Mouse (Mus musculus): ENCODE results near the gene Ackr2.

Gene Ackr2

GRCm38 (mm10) chr9:121892057-121892687 is 6.0 kb upstream of the Ackr2 start:
- DNase-seq: no peak

- no peak for DNase-seq
Observed at GRCm38 (mm10) chr9:121894447-121894846, 3.7 kb upstream of the Ackr2 start.

GRCm38 (mm10) chr9:121895392-121895993 is 2.7 kb upstream of the Ackr2 start:
- DNase-seq: no peak

GRCm38 (mm10) chr9:121896820-121897219 is 1.3 kb upstream of the Ackr2 start:
- no peak for DNase-seq

GRCm38 (mm10) chr9:121899306-121899705 is 1.2 kb downstream of the Ackr2 start:
- no peak for DNase-seq

GRCm38 (mm10) chr9:121900282-121900855 is 2.2 kb downstream of the Ackr2 start:
- DNase-seq: no peak

GRCm38 (mm10) chr9:121901710-121902700 is 3.9 kb downstream of the Ackr2 start:
- DNase-seq: no peak

GRCm38 (mm10) chr9:121903476-121904305 is 5.5 kb downstream of the Ackr2 start:
- no peak for DNase-seq

- no peak for DNase-seq
Observed at GRCm38 (mm10) chr9:121904319-121904718, 6.2 kb downstream of the Ackr2 start.

- no peak for DNase-seq
Observed at GRCm38 (mm10) chr9:121904946-121905345, 6.8 kb downstream of the Ackr2 start.

- no peak for DNase-seq
Observed at GRCm38 (mm10) chr9:121905556-121906185, 7.5 kb downstream of the Ackr2 start.

GRCm38 (mm10) chr9:121906456-121906855 is 8.3 kb downstream of the Ackr2 start:
- no peak for DNase-seq

- no peak for DNase-seq
Observed at GRCm38 (mm10) chr9:121907356-121908070, 9.4 kb downstream of the Ackr2 start.

GRCm38 (mm10) chr9:121908321-121908720 is 10.2 kb downstream of the Ackr2 start:
- DNase-seq: no peak

GRCm38 (mm10) chr9:121909635-121910034 is 11.5 kb downstream of the Ackr2 start:
- DNase-seq: no peak

GRCm38 (mm10) chr9:121911196-121911595 is 13.0 kb downstream of the Ackr2 start:
- DNase-seq: no peak

- DNase-seq: no peak
Observed at GRCm38 (mm10) chr9:121912786-121913185, 14.6 kb downstream of the Ackr2 start.

- no peak for DNase-seq
Observed at GRCm38 (mm10) chr9:121914226-121914757, 16.1 kb downstream of the Ackr2 start.

- no peak for DNase-seq
Observed at GRCm38 (mm10) chr9:121915056-121915455, 16.9 kb downstream of the Ackr2 start.

GRCm38 (mm10) chr9:121916102-121916501 is 17.9 kb downstream of the Ackr2 start, which contains the start of gene Cyp8b1:
TSS of gene Cyp8b1 (minus strand) at chr9:121916305.
- DNase-seq: no peak
